Mouse (Mus musculus) forebrain, embryonic 15.5 days (tissue): ENCODE measurements around the gene Rpl38. TPM values are rescaled to one million over a fixed set of nuclear protein-coding genes. Genes with fewer than 3 reads are reported as not detected.
A peak's percentile ranks its signal among the peaks of the same experiment; 100 is the strongest.

Experiments
- ATAC-seq: fragments of 200-750 bp; cut with Nextera tagmentation; replicated peaks from 2 replicates; pipeline ENCODE4 v1.8.0; 2017; ENCODE audit warnings: mild to moderate bottlenecking, moderate TSS enrichment, moderate library complexity
- H3K27ac ChIP-seq: fragments of 300-500 bp; sonication (generic); replicated peaks from 2 replicates; pipeline ENCODE4 v1.5.1; 2015; ENCODE audit warnings: mild to moderate bottlenecking, inconsistent platforms
- H3K27me3 ChIP-seq: fragments of 300-500 bp; sonication (generic); 2 replicates; pipeline ENCODE4 v1.6.1; 2015; ENCODE audit warnings: inconsistent platforms
- H3K36me3 ChIP-seq: fragments of 300-500 bp; sonication (generic); 2 replicates; pipeline ENCODE4 v1.6.1; 2015; ENCODE audit warnings: mild to moderate bottlenecking, inconsistent platforms
- H3K4me1 ChIP-seq: fragments of 300-500 bp; sonication (generic); 2 replicates; pipeline ENCODE4 v1.6.1; 2015; ENCODE audit warnings: inconsistent platforms
- H3K4me2 ChIP-seq: fragments of 300-500 bp; sonication (generic); replicated peaks from 2 replicates; pipeline ENCODE4 v1.6.1; 2015; ENCODE audit warnings: mild to moderate bottlenecking, inconsistent platforms
- H3K4me3 ChIP-seq: fragments of 300-500 bp; sonication (generic); 2 replicates; pipeline ENCODE4 v1.5.1; 2015; ENCODE audit warnings: mild to moderate bottlenecking, inconsistent platforms
- H3K9ac ChIP-seq: fragments of 300-500 bp; sonication (generic); replicated peaks from 2 replicates; pipeline ENCODE4 v1.6.1; 2015; ENCODE audit warnings: mild to moderate bottlenecking, inconsistent platforms
- H3K9me3 ChIP-seq: fragments of 300-500 bp; sonication (generic); 2 replicates; pipeline ENCODE4 v1.6.1; 2016; ENCODE audit warnings: inconsistent platforms
- whole genome bisulfite sequencing: fragments of 180-500 bp; shearing (Covaris S2); methylation state at CpG from one replicate; pipeline ENCODE4 v1.1.7; 2015; ENCODE audit warnings: mixed read lengths; 5-methylcytosine and 5-hydroxymethylcytosine counted together
- polyA plus RNA-seq: library from polyadenylated mRNA; unstranded; fragments of >200 nt; fragmentation: Nextera tagmentation; extraction: Ambion mirVana; gene quantifications from 2 replicates; pipeline ENCODE4 v1.2.1, GENCODE M21; 2015

Gene Rpl38
- polyA plus RNA-seq, 1 experiment from 2014 or later: 787 TPM

GRCm38 (mm10) chr11:114683722-114684621 lies 15.6 kb downstream of the Rpl38 start:
- Histone ChIP-seq H3K4me3 (no peak overlapping the region), H3K4me2 (no peak overlapping the region), H3K27ac (no peak overlapping the region), H3K9me3 (no peaks in the 10 kb centered on the region), H3K4me1 (peaks cover 18% of the 10 kb centered on the region), H3K27me3 (no peaks in the 10 kb centered on the region), H3K36me3 (no peaks in the 10 kb centered on the region), H3K9ac (no peak overlapping the region)
- no peak for ATAC-seq
- 81% methylated on average over 20 of the region's 20 CpGs for WGBS

DNA sequence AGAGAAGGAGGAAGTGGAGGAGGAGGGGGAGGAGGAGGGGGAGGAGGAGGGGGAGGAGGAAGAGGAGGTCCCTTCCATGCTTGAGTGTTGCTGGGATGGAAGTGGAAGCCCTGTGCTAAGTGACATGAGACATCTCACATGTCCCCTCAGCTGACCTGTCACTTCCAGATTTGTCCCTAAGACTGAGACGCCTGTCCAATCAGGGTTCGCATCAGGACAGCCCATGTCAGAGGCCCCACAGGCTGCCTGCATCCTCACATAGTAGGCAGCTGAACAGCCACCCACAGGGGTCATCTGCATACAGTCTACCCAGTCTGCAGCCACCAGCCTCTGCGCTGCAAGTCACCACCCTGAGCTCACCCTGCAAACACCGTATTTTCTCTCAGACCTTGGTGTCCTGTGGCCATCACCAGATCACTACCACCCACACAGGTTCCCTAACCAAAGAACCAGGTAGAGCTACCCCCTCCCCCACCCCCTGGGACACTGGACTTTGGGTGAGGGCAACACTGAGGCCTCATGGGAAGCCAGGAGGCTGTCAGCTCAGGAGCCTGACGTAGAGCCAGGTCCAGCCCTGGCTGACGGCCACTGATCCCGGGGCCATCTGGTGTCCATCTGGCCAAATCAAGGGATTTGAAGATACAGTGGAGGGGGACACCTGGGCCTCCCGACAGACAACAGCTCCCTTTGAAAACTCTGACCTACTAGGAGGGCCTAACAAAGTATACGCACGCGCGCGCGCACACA lies 16.5 kb downstream of the Rpl38 start:
- H3K4me1 ChIP-seq: peaks cover 14% of the 10 kb centered on the region
- 72% methylated on average over 14 of the region's 14 CpGs for WGBS
- no peak overlapping the region for H3K9ac ChIP-seq
- H3K27ac ChIP-seq: no peak overlapping the region
- no peak overlapping the region for H3K4me3 ChIP-seq
- H3K36me3 ChIP-seq: no peaks in the 10 kb centered on the region
- no peak overlapping the region for H3K4me2 ChIP-seq
- H3K9me3 ChIP-seq: no peaks in the 10 kb centered on the region
- ATAC-seq: no peak
- no peaks in the 10 kb centered on the region for H3K27me3 ChIP-seq

DNA sequence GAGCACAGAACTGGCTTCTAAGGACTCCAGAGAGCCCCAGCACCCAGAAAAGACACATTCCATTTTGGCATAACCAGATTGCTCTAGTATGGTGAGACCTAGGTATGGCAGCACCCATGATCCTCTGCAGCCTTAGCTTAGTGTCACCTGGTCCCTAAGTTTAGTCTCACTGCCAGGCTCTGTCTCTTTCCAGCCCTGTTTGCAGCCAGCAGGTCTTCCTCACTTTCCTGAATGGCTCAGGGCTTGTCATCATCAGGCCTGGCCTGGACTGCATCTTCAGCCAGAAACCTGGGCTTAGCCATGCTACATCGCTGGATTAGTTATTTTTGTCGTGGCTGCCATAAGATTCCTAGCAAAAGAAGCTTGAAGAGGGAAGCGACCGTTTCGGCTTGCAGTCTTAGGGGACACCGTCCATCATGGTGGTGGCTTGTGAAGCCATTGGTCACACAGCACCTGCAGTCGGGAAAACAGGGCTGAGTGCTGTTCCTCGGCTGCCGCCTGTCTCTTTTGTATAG lies 17.3 kb downstream of the Rpl38 start:
- WGBS: 82% methylated on average over 9 of the region's 9 CpGs
- no peak overlapping the region for H3K4me2 ChIP-seq

DNA sequence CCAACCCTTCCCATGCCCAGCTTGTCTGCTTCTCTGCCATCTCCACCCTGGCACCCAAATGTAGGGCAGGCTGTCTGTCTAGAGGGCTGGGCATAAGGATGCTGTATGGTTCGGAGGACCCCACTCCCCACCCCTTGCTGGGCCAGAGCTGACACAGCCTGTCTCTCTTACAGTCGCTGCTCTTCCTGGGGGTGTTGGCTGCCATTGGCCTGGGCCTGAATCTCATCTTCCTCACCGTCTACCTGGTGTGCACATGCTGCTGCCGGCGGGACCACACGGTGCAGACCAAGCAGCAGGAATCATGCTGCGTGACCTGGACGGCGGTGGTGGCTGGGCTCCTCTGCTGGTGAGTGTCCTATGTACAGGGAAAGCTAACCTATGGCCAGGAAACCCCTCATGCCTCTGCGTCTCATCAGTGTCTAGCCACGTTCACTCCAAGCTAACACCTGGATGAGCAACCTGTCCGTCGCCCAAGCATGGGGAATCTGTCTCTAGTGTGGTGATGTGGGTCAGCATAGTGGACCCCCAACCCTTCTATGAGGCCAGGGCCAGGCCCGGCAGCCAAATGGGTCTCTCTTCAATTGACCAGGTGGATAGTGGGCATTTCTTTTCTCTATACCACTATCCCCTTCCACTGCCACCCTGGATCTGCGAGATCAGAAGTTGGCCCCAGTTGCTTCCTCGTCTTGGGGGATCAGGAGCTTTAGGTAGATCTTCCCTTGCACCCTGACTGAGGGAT lies 18.1 kb downstream of the Rpl38 start:
- H3K36me3 ChIP-seq: no peaks in the 10 kb centered on the region
- no peak overlapping the region for H3K9ac ChIP-seq
- H3K9me3 ChIP-seq: no peaks in the 10 kb centered on the region
- no peak overlapping the region for H3K4me3 ChIP-seq
- no peak for ATAC-seq
- H3K27ac ChIP-seq: no peak overlapping the region
- H3K27me3 ChIP-seq: no peaks in the 10 kb centered on the region
- 92% methylated on average over 16 of the region's 16 CpGs for WGBS
- H3K4me1 ChIP-seq: peaks cover 11% of the 10 kb centered on the region
- H3K4me2 ChIP-seq: no peak overlapping the region

More for the DNA sequence above, 17.3 kb downstream of the Rpl38 start:
- Histone ChIP-seq H3K9me3 (no peaks in the 10 kb centered on the region), H3K9ac (no peak overlapping the region), H3K4me1 (peaks cover 11% of the 10 kb centered on the region), H3K36me3 (no peaks in the 10 kb centered on the region), H3K27me3 (no peaks in the 10 kb centered on the region), H3K27ac (no peak overlapping the region), H3K4me3 (no peak overlapping the region)
- ATAC-seq: no peak

- Histone ChIP-seq H3K27ac (peak overlapping the region; percentile 37; the same call in 1 of the 2 replicates), H3K4me1 (peaks cover 11% of the 10 kb centered on the region), H3K9ac (no peak overlapping the region), H3K27me3 (no peaks in the 10 kb centered on the region), H3K9me3 (no peaks in the 10 kb centered on the region), H3K4me3 (no peak overlapping the region), H3K36me3 (no peaks in the 10 kb centered on the region), H3K4me2 (no peak overlapping the region)
- 72% methylated on average over 10 of the region's 10 CpGs for WGBS
- no peak for ATAC-seq
Observed at GRCm38 (mm10) chr11:114687574-114688188, 19.4 kb downstream of the Rpl38 start.

DNA sequence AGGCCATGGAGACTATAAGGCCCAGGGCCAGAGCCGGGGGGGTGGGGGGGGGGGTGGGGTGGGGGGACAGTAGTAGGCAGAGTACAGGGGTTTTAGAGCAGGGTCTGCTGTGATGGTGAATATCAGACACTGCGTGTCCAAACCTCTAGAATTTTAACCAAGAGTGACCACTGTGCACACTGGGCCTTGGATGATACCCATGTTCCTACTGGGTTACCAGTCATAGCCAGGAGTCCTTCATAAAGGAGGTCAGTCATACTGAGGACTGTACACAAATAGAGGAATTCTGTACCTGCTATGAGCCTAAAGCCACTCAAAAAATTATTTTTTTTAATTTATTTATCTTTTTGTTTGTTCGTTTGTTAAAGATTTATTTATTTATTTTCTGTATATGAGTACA lies 20.4 kb downstream of the Rpl38 start:
- Histone ChIP-seq H3K9me3 (no peaks in the 10 kb centered on the region), H3K4me1 (peaks cover 11% of the 10 kb centered on the region), H3K4me2 (no peak overlapping the region), H3K9ac (no peak overlapping the region), H3K27me3 (no peaks in the 10 kb centered on the region), H3K4me3 (no peak overlapping the region), H3K27ac (no peak overlapping the region), H3K36me3 (no peaks in the 10 kb centered on the region)
- no peak for ATAC-seq
- 97% methylated on average over 2 of the region's 3 CpGs for WGBS

GRCm38 (mm10) chr11:114690192-114690591 lies 21.9 kb downstream of the Rpl38 start:
- H3K4me1 ChIP-seq: peaks cover 6% of the 10 kb centered on the region; the same call in 1 of the 2 replicates
- H3K4me3 ChIP-seq: no peak overlapping the region
- ATAC-seq: no peak
- no peaks in the 10 kb centered on the region for H3K27me3 ChIP-seq
- no peaks in the 10 kb centered on the region for H3K36me3 ChIP-seq
- no peak overlapping the region for H3K4me2 ChIP-seq
- H3K27ac ChIP-seq: no peak overlapping the region
- H3K9ac ChIP-seq: no peak overlapping the region
- H3K9me3 ChIP-seq: no peaks in the 10 kb centered on the region
- 90% methylated on average over 15 of the region's 15 CpGs for WGBS

- Histone ChIP-seq H3K4me1 (no peaks in the 10 kb centered on the region), H3K9ac (no peak overlapping the region), H3K4me3 (no peak overlapping the region), H3K36me3 (no peaks in the 10 kb centered on the region), H3K9me3 (no peaks in the 10 kb centered on the region), H3K27ac (no peak overlapping the region), H3K4me2 (no peak overlapping the region), H3K27me3 (no peaks in the 10 kb centered on the region)
- ATAC-seq: no peak
- WGBS: 77% methylated on average over 6 of the region's 6 CpGs
Observed at GRCm38 (mm10) chr11:114691454-114692182, 23.3 kb downstream of the Rpl38 start.

DNA sequence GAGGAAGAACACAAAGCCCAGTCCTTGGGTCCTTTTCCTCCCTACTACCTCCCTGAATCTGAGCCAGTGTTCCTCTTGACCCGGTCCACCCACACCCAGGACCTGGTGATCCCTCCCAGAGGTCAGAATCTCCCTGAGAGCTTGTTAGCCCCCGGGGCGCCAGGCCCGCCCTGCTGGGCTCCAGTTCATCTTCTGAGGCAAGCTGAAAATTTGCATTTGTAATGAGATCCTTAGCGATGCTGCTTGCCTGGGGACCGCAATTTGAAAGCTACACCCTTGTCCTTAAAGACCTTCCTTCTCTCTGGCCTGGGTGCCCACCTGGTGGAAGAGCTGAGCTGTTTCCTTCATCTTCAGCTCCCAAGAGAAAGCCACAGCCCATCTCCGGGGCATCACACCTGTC lies 24.3 kb downstream of the Rpl38 start:
- ATAC-seq: no peak
- WGBS: 40% methylated on average over 7 of the region's 7 CpGs
- Histone ChIP-seq H3K27me3 (no peaks in the 10 kb centered on the region), H3K9ac (no peak overlapping the region), H3K4me3 (no peak overlapping the region), H3K4me1 (no peaks in the 10 kb centered on the region), H3K4me2 (no peak overlapping the region), H3K27ac (no peak overlapping the region), H3K36me3 (peaks cover 2% of the 10 kb centered on the region; the same call in 1 of the 2 replicates), H3K9me3 (no peaks in the 10 kb centered on the region)

- H3K27me3 ChIP-seq: no peaks in the 10 kb centered on the region
- no peak overlapping the region for H3K4me2 ChIP-seq
- no peak overlapping the region for H3K9ac ChIP-seq
- no peak overlapping the region for H3K27ac ChIP-seq
- H3K4me1 ChIP-seq: no peaks in the 10 kb centered on the region
- peaks cover 2% of the 10 kb centered on the region; the same call in 1 of the 2 replicates for H3K36me3 ChIP-seq
- ATAC-seq: no peak
- WGBS: 88% methylated on average over 6 of the region's 6 CpGs
- H3K4me3 ChIP-seq: no peak overlapping the region
- no peaks in the 10 kb centered on the region for H3K9me3 ChIP-seq
Observed at GRCm38 (mm10) chr11:114693456-114693855, 25.1 kb downstream of the Rpl38 start.

DNA sequence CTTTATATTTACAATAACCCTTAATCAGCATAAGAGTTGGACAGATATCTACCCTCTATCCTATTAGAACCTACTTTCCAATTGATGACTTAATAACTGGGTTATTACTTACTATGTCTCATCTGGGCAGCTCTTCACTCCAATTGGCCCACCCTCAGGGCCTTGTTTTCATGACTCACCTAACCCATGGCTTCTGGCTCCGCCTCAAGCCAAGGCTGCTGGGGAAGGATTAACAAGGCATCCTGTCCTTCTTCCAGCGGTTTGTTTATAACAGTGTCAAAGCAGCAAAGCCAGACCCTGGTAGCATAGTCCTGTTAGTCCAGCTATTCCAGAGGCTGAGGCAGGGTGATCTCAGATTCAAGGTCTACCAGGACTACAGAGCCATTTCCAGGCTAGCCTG lies 26.1 kb downstream of the Rpl38 start:
- Histone ChIP-seq H3K4me2 (no peak overlapping the region), H3K27ac (no peak overlapping the region), H3K27me3 (no peaks in the 10 kb centered on the region), H3K9ac (no peak overlapping the region), H3K9me3 (no peaks in the 10 kb centered on the region), H3K4me1 (no peaks in the 10 kb centered on the region), H3K36me3 (peaks cover 2% of the 10 kb centered on the region; the same call in 1 of the 2 replicates), H3K4me3 (no peak overlapping the region)
- WGBS: 84% methylated on average over 2 of the region's 2 CpGs
- no peak for ATAC-seq
